Mouse (Mus musculus) brain, adult 10 weeks (tissue): ENCODE measurements around the gene Zfp810. TPM values are rescaled to one million over a fixed set of nuclear protein-coding genes. Genes with fewer than 3 reads are reported as not detected.

ENCODE experiments used
- polyA plus RNA-seq: library from polyadenylated mRNA; stranded (reverse); fragments of 350-450 nt; fragmentation: Illumina TruSeq; extraction: RNeasy Lipid Tissue Mini Kit (QIAGEN cat#74804); gene quantifications from one replicate; pipeline ENCODE4 v1.2.3, GENCODE M21; 2015; ENCODE audit warnings: low read depth, low replicate concordance

Gene Zfp810
- polyA plus RNA-seq: 17.0 TPM

DNA sequence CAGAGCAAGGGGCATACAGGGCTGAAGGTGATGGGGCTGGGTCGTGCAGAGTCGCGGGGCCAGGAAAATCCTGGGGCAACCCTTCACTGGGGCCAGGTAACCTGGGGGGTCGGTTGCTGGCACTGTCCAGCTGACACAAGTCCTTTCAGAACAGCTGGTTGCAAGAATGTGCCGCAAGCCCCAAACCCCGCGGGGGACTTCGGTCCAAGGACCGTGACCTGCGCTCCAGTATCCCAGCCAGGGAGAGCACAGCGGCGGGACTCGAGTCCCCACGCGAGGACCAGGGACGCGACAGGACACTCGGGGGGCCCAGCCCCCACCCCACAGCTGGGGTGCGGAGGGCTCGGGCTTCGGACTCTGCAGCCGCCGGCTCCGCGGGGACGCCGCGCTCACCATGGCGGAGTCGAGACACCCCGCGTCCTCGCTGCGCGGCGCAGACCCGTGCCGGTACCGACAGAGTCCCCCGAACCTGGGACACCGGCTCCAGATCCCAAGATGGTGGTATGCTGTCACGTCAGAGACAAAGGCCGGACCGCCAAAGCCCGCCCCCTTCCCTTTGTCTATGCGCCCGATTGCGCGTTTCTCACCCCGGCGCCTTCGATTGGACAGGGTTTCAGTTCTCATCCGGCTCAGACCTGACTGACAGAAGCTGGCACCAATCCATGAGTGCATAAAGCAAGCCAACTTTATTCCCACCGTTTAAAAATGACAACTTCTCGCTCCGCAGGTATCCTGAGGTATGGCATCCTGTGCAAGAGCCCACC, at the start of gene Zfp810:
TSS of gene Zfp810 (minus strand) at position 493 of the 764 bp plus-strand sequence.

DNA sequence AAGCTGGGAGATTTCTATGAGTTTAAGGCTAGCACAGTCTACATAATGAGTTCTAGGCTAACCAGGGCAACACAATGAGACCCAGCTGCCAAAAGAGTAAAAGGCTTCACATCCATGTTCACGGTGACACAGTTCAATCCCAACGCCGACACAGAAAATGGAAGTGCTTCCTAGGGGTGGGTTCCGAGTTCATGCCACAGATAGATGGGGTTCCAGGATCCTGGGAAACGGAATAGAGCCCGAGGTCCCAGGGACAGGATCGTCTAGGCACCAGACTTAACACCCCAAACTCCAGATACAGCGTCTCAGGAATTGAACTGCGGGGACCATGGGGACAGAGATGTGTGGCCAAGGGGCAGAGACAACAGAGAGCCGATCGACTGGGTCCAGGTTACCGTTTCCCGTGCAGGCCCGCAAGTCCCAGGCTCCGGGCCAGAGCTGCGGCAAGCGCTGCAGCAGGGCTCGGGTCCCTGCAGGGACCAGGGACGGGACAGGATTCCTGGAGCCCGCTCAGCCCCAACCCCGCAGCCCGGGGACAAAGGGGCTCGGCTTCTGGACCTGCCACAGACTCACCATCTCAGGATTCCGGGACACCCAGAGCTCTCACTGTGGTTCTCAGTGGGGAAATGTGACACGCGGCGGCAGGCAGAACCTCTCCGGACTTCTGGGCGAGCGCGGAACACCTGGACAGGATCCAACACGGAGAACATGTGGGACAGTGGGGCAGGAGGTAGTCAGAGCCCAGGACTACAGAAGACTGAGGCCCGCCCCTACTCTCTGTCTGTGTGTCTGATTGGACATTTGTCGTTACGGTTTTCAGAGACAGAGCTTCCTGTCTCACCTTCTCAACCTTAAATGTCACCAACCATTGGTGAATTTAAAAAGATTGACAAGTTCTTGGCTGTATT, 48.0 kb downstream of the Zfp810 start, which contains the start of gene Zfp599:
TSS of gene Zfp599 (minus strand) at position 712 of the 908 bp plus-strand sequence.

Other genes with a start within 250 kb of the Zfp810 start
- gene Gm49318, start 236.4 kb downstream of the Zfp810 start, polyA plus RNA-seq: 1.0 TPM
- 18.0 TPM for gene Zfp653, start 236.3 kb downstream of the Zfp810 start, polyA plus RNA-seq
- 63.5 TPM for gene Ecsit, start 222.2 kb downstream of the Zfp810 start, polyA plus RNA-seq
- 1.4 TPM for gene Cnn1, start 208.4 kb downstream of the Zfp810 start, polyA plus RNA-seq
- gene Elof1, start 190.5 kb downstream of the Zfp810 start, polyA plus RNA-seq: 146 TPM
- 0.58 TPM for gene Acp5, start 171.9 kb downstream of the Zfp810 start, polyA plus RNA-seq
- 79.6 TPM for gene Pigyl, start 150.8 kb downstream of the Zfp810 start, polyA plus RNA-seq
- gene Zfp872, start 119.6 kb downstream of the Zfp810 start, polyA plus RNA-seq: not detected
- 17.8 TPM for gene Zfp809, start 81.9 kb downstream of the Zfp810 start, polyA plus RNA-seq
- gene Zfp599, start 47.8 kb downstream of the Zfp810 start, polyA plus RNA-seq: 2.5 TPM
- 34.6 TPM for gene Anln, start 81.5 kb upstream of the Zfp810 start, polyA plus RNA-seq
- gene 9530077C05Rik, start 103.9 kb upstream of the Zfp810 start, polyA plus RNA-seq: 10.0 TPM
- gene Gm17545, start 146.6 kb upstream of the Zfp810 start, polyA plus RNA-seq: not detected
- gene Rp9, start 162.1 kb upstream of the Zfp810 start, polyA plus RNA-seq: 44.9 TPM
- 14.4 TPM for gene Bbs9, start 168.1 kb upstream of the Zfp810 start, polyA plus RNA-seq